Mouse (Mus musculus) C2C12 (cell line): ENCODE measurements at regions not wholly inside any gene's neighbourhood (a gene's known extent, or its start where the extent isn't known, plus 50 kb on each side); places are given as distances from the start of the nearest gene placed in this dataset.

Source experiments
- CTCF ChIP-seq: IDR thresholded peaks from one replicate; pipeline ENCODE4 v1.5.1; 2011; ENCODE audit not compliant: control insufficient read depth, insufficient read depth, insufficient read length
- FOSL1 ChIP-seq: IDR thresholded peaks from one replicate; pipeline ENCODE4 v1.8.0; 2011; ENCODE audit warnings: mild to moderate bottlenecking, low read length; ENCODE audit not compliant: poor library complexity, insufficient read depth, severe bottlenecking
- MAX ChIP-seq: IDR thresholded peaks from one replicate; pipeline ENCODE4 v1.6.1; 2011; ENCODE audit warnings: mild to moderate bottlenecking, control low read depth
- MYOG ChIP-seq: IDR thresholded peaks from one replicate; pipeline ENCODE4 v1.6.1; 2011; ENCODE audit not compliant: control insufficient read depth, insufficient read length; ENCODE audit errors: extremely low read depth
- USF1 ChIP-seq: IDR thresholded peaks from one replicate; pipeline ENCODE4 v1.6.1; 2011; ENCODE audit warnings: low read depth, mild to moderate bottlenecking, control low read depth, moderate library complexity

DNA sequence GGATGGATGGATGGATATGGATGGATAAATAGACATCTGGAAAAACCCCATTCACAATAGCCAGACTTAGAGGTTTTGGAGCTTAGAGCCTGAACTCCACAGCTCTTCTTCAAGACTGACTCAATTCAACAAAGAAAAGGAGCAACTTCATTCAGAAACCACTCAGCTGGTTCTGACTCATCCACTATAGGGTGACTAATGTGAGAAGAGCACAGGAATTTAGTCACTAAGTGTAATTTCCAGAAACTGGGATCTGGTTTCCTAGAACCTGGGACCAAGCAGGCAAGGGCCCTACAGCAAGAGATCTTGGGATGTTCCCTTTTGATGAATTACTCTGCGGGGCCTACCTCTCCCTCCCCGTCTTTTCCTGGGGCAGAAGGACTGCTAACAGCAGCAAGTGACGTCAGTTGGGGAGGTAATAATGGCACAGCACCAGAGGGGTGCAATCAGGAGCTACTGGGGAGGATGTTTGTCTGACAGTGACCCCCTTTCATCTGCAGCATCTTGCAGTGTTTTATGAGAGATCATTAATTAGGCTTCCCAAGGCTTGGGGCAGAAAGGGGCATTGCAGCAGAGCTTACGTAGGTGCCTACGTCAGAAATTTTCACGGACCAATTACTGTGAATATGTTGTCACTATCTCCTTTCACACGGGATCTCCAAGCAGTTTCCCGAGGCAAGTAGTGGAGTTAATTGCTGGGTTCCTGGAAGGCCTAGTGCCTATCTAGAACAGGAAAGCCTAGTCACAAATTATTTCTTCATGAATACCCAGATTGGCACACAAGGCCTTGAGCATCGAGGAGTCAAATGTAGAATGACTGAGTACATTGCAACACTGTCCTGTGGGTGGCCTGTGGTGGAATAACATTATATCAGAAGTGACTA lies 339.3 kb downstream of the Synb start:
- TF ChIP-seq MYOG (no peak), USF1 (no peak), CTCF (no peak), FOSL1 (peak; percentile 71), MAX (no peak)
